Mouse (Mus musculus): ENCODE data around the gene Gm21541. TPM values are rescaled to one million over a fixed set of nuclear protein-coding genes. Genes with fewer than 3 reads are reported as not detected.
"Not testable (repeated sequence)": the region's sequence is repeated elsewhere in the genome, so short reads cannot be mapped to it uniquely, and the experiment has no call there.

The Gm21541 gene
- not detected in 2 replicates for polyA plus RNA-seq (2014; fragmentation: Nextera tagmentation; extraction: Ambion mirVana)

DNA sequence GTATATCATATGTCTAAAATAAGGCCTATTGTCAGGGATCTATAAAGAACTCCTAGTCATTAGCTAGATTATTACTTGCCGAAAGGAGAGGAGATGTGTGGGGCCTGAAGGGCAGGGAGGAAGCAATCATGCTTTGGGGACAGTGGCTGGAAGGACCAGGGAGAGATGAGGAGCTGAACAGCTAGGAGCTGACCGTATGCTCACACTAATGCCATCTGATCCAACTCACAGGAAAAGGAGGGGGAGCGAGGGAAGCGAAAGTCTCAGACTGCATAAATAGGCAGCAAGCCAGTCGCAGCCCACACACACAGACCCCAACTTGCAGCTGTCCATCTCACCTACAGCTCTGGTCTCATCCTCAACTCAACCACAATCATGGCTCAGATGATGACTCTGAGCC is at the start of gene Gm21541:
Gene Gm21541 (plus strand): TSS at position 301 of the 400 bp plus-strand sequence.
- not testable (repeated sequence) for H3K27ac ChIP-seq (ENCODE audit: low read depth, low read length); H3K36me3 ChIP-seq (ENCODE audit: control insufficient read depth, insufficient read depth, low read length); H3K4me2 ChIP-seq (ENCODE audit: low read depth, low read length); H3K9me3 ChIP-seq (ENCODE audit: control insufficient read depth, low read length); ATAC-seq (ENCODE audit: low read depth); H3K4me1 ChIP-seq (ENCODE audit: control insufficient read depth, insufficient read depth, low read length); H3K4me3 ChIP-seq (ENCODE audit: low read depth, low read length); H3K9ac ChIP-seq (replicated peaks; ENCODE audit: low read depth, low read length); H3K27me3 ChIP-seq (ENCODE audit: control insufficient read depth, insufficient read depth, low read length)
- no CpG with 5 or more reads among the region's 5 CpGs for WGBS

GRCm38 (mm10) chr4:41941272-41941671 is 37.9 kb downstream of the Gm21541 start, which contains the start of gene Gm20878:
Gene Gm20878, plus strand, starts transcription at chr4:41941572.
- not testable (repeated sequence) for ATAC-seq (ENCODE audit: low read depth); H3K36me3 ChIP-seq (ENCODE audit: control insufficient read depth, insufficient read depth, low read length); H3K9ac ChIP-seq (replicated peaks; ENCODE audit: low read depth, low read length); H3K4me1 ChIP-seq (ENCODE audit: control insufficient read depth, insufficient read depth, low read length); H3K4me2 ChIP-seq (ENCODE audit: low read depth, low read length); H3K27me3 ChIP-seq (ENCODE audit: control insufficient read depth, insufficient read depth, low read length); H3K4me3 ChIP-seq (ENCODE audit: low read depth, low read length); H3K27ac ChIP-seq (ENCODE audit: low read depth, low read length); H3K9me3 ChIP-seq (ENCODE audit: control insufficient read depth, low read length)
- no CpG with 5 or more reads among the region's 8 CpGs for WGBS

Other genes starting within 250 kb of the Gm21541 start
- gene Cntfr, start 206.5 kb upstream of the Gm21541 start, polyA plus RNA-seq (2014; fragmentation: Nextera tagmentation; extraction: Ambion mirVana), result 15.6 and 19.9 TPM in 2 replicates
- 26.2 and 47.2 TPM in 2 replicates for gene Il11ra1, start 203.6 kb upstream of the Gm21541 start, polyA plus RNA-seq (2014; fragmentation: Nextera tagmentation; extraction: Ambion mirVana)
- gene Rpp25l, start 190.1 kb upstream of the Gm21541 start, polyA plus RNA-seq (2014; fragmentation: Nextera tagmentation; extraction: Ambion mirVana), result 61.3 and 65.5 TPM in 2 replicates
- 259 and 281 TPM in 2 replicates for gene Dctn3, start 180.4 kb upstream of the Gm21541 start, polyA plus RNA-seq (2014; fragmentation: Nextera tagmentation; extraction: Ambion mirVana)
- gene Arid3c, start 172.5 kb upstream of the Gm21541 start, polyA plus RNA-seq (2014; fragmentation: Nextera tagmentation; extraction: Ambion mirVana), result 1.4 and 1.8 TPM in 2 replicates
- gene Galt, start 148.4 kb upstream of the Gm21541 start, polyA plus RNA-seq (2014; fragmentation: Nextera tagmentation; extraction: Ambion mirVana), result 42.6 and 53.5 TPM in 2 replicates
- gene Sigmar1, start 147.5 kb upstream of the Gm21541 start, polyA plus RNA-seq (2014; fragmentation: Nextera tagmentation; extraction: Ambion mirVana), result 77.6 and 89.3 TPM in 2 replicates
- gene Ccl27a, start 129.4 kb upstream of the Gm21541 start, polyA plus RNA-seq (2014; fragmentation: Nextera tagmentation; extraction: Ambion mirVana), result 239 and 281 TPM in 2 replicates
- 7.2 and 7.5 TPM in 2 replicates for gene Gm20878, start 38.0 kb downstream of the Gm21541 start, polyA plus RNA-seq (2014; fragmentation: Nextera tagmentation; extraction: Ambion mirVana)
- 1.7 and 2.5 TPM in 2 replicates for gene Fam205a4, start 62.4 kb downstream of the Gm21541 start, polyA plus RNA-seq (2014; fragmentation: Nextera tagmentation; extraction: Ambion mirVana)
- 1.4 and 1.6 TPM in 2 replicates for gene Gm21093, start 131.1 kb downstream of the Gm21541 start, polyA plus RNA-seq (2014; fragmentation: Nextera tagmentation; extraction: Ambion mirVana)
- not detected in 2 replicates for gene Gm3893, start 187.6 kb downstream of the Gm21541 start, polyA plus RNA-seq (2014; fragmentation: Nextera tagmentation; extraction: Ambion mirVana)
- gene Gm13304, start 211.2 kb downstream of the Gm21541 start, polyA plus RNA-seq (2014; fragmentation: Nextera tagmentation; extraction: Ambion mirVana), result not detected in 2 replicates
- gene Gm13306, start 249.8 kb downstream of the Gm21541 start, polyA plus RNA-seq (2014; fragmentation: Nextera tagmentation; extraction: Ambion mirVana), result 3.1 and 3.8 TPM in 2 replicates